Mouse (Mus musculus) ES-E14 (cell line): ENCODE measurements around the gene Olfr411.

Source experiments
- CHD2 ChIP-seq: IDR thresholded peaks from 2 replicates; pipeline ENCODE4 v1.6.1; 2014; ENCODE audit warnings: mild to moderate bottlenecking, low read depth, low read length, inconsistent platforms
- HCFC1 ChIP-seq: IDR thresholded peaks from 2 replicates; pipeline ENCODE4 v1.6.1; 2012; ENCODE audit warnings: low read length, inconsistent platforms, borderline replicate concordance; ENCODE audit not compliant: insufficient read depth
- MAFK ChIP-seq: IDR thresholded peaks from 2 replicates; pipeline ENCODE4 v1.6.1; 2014; ENCODE audit warnings: mild to moderate bottlenecking, low read depth, low read length, inconsistent platforms; ENCODE audit not compliant: insufficient read depth
- ZC3H11A ChIP-seq: IDR thresholded peaks from 2 replicates; pipeline ENCODE4 v1.6.1; 2012; ENCODE audit warnings: low read depth, mild to moderate bottlenecking, inconsistent platforms, low read length, borderline replicate concordance
- ZNF384 ChIP-seq: IDR thresholded peaks from 2 replicates; pipeline ENCODE4 v1.6.1; 2012; ENCODE audit warnings: low read depth, low read length, inconsistent platforms

DNA sequence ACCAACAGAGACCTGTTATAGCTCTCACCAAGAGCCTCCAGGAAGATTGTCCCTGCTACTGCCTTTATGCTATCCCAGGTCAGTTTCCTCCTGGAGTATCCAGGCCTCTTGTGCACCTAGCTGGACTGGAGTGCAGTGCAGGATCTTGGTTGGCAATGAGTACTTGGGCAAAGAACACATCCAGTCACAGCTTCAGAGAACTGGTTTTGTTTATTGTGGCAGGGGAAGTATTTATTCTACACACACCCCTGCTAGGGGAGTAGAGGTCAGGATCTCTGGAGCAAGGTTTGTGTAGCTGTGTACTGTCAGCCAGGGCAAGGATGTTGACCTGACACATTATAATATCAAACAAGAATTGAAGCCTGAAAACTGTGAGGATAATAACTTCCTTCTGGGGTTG is 23.7 kb downstream of the Olfr411 start:
- TF ChIP-seq HCFC1 (no peak), ZC3H11A (no peak), CHD2 (no peak), ZNF384 (no peak), MAFK (no peak)
